Mouse (Mus musculus) stomach, embryonic 15.5 days (tissue): ENCODE measurements at regions not wholly inside any gene's neighbourhood (a gene's known extent, or its start where the extent isn't known, plus 50 kb on each side); places are given as distances from the start of the nearest gene placed in this dataset.

Experiments used
- ATAC-seq: fragments of 200-750 bp; cut with Nextera tagmentation; 2 replicates; pipeline ENCODE4 v1.8.0; 2017; ENCODE audit warnings: low read depth, moderate number of reproducible peaks, moderate TSS enrichment; ENCODE audit not compliant: insufficient read depth, low FRiP score
- H3K27ac ChIP-seq: fragments of 300-500 bp; sonication (generic); 2 replicates; pipeline ENCODE4 v1.5.1; 2015; ENCODE audit warnings: mild to moderate bottlenecking, inconsistent platforms
- H3K27me3 ChIP-seq: fragments of 300-500 bp; sonication (generic); replicated peaks from 2 replicates; pipeline ENCODE4 v1.6.1; 2015; ENCODE audit warnings: inconsistent platforms
- H3K36me3 ChIP-seq: fragments of 300-500 bp; sonication (generic); 2 replicates; pipeline ENCODE4 v1.6.1; 2015; ENCODE audit warnings: inconsistent platforms
- H3K4me1 ChIP-seq: fragments of 300-500 bp; sonication (generic); 2 replicates; pipeline ENCODE4 v1.6.1; 2015; ENCODE audit warnings: inconsistent platforms
- H3K4me2 ChIP-seq: fragments of 300-500 bp; sonication (generic); 2 replicates; pipeline ENCODE4 v1.6.1; 2015; ENCODE audit warnings: mild to moderate bottlenecking, inconsistent platforms
- H3K4me3 ChIP-seq: fragments of 300-500 bp; sonication (generic); replicated peaks from 2 replicates; pipeline ENCODE4 v1.5.1; 2015; ENCODE audit warnings: inconsistent platforms
- H3K9ac ChIP-seq: fragments of 300-500 bp; sonication (generic); 2 replicates; pipeline ENCODE4 v1.6.1; 2015; ENCODE audit warnings: inconsistent platforms
- H3K9me3 ChIP-seq: fragments of 300-500 bp; sonication (generic); 2 replicates; pipeline ENCODE4 v1.6.1; 2016; ENCODE audit warnings: inconsistent platforms
- WGBS: fragments of 180-500 bp; shearing (Covaris S2); methylation state at CpG from one replicate; pipeline ENCODE4 v1.1.7; 2015; 5-methylcytosine and 5-hydroxymethylcytosine counted together

DNA sequence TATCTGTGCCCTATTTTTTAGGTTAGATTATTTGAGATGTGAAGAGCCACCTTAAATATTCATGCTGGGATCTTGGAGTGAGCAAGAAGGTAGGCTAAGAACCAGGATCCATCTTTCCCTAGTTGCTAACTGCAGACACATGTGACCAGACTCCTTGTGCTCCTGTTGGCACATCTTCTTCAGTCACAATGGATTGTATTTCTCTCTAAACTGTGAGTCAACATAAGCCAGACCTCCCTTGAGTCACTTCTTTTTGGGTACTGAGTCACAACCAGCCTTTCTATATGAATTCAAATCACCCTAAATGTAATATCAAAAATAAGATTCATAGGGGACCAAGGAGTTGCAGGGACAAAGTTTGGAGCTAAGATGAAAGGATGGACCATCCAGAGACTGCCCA, 217.9 kb downstream of the Lpin1 start:
- Histone ChIP-seq H3K4me2 (no peak overlapping the region), H3K36me3 (no peaks in the 10 kb centered on the region), H3K27me3 (no peaks in the 10 kb centered on the region), H3K9me3 (no peaks in the 10 kb centered on the region), H3K27ac (no peak overlapping the region), H3K4me3 (no peak overlapping the region), H3K9ac (no peak overlapping the region), H3K4me1 (no peaks in the 10 kb centered on the region)
- ATAC-seq, result no peak

DNA sequence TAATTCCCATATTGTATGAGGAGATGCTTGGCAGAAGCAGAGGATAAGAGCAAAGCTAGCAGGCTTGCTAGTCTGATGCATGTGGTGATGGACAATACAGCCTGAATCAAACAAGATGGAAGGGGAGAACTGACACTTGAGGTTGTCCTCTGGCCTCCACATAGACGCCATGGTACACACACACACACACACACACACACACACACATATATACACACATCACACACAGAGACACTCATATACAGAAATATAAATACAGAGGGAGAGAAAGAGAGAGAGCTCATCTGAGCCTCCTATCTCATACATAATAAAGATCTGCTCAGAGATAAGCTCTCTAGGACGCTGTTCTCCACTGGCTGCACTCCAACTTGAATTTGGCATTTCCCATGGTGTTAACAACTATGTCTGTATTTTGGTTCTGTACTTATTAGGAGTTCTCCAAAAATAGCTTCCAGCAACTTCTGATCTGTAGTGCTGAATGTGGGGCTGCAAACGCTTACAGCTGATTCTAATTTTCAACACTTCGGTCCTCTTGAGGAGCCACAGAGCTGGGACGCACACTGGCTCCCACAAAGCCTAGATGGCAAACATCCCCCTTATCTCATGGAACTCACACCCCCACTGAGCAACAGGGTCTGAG, 219.0 kb downstream of the Lpin1 start:
- no peaks in the 10 kb centered on the region for H3K9me3 ChIP-seq
- ATAC-seq, result no peak
- WGBS, result 58% methylated on average over 5 of the region's 5 CpGs
- H3K9ac ChIP-seq, result no peak overlapping the region
- H3K4me2 ChIP-seq, result no peak overlapping the region
- no peaks in the 10 kb centered on the region for H3K36me3 ChIP-seq
- H3K4me1 ChIP-seq, result no peaks in the 10 kb centered on the region
- H3K27me3 ChIP-seq, result no peaks in the 10 kb centered on the region
- H3K27ac ChIP-seq, result no peak overlapping the region
- H3K4me3 ChIP-seq, result no peak overlapping the region

DNA sequence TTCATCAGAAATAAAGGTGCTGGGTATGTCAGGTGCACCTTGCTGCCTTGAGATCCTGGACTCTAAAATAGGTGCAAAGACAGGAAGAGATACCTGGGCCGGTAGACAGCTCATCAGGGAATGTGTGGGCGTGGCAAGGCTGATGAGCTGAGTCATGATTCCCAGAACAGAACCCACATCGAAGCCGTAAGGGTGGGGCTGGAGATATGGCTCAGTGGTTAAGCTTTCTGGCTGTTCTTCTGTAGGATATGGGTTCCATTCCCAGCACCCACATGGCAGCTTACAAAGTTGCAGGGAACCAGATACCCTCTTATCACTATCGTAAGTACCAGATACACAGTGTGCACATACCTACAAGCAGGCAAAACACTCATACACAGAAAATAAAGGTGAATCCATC, 219.6 kb downstream of the Lpin1 start:
- no peaks in the 10 kb centered on the region for H3K36me3 ChIP-seq
- 80% methylated on average over 5 of the region's 5 CpGs for WGBS
- ATAC-seq, result no peak
- H3K4me3 ChIP-seq, result no peak overlapping the region
- H3K27ac ChIP-seq, result no peak overlapping the region
- no peaks in the 10 kb centered on the region for H3K4me1 ChIP-seq
- H3K9ac ChIP-seq, result no peak overlapping the region
- H3K27me3 ChIP-seq, result no peaks in the 10 kb centered on the region
- H3K4me2 ChIP-seq, result no peak overlapping the region
- H3K9me3 ChIP-seq, result no peaks in the 10 kb centered on the region

DNA sequence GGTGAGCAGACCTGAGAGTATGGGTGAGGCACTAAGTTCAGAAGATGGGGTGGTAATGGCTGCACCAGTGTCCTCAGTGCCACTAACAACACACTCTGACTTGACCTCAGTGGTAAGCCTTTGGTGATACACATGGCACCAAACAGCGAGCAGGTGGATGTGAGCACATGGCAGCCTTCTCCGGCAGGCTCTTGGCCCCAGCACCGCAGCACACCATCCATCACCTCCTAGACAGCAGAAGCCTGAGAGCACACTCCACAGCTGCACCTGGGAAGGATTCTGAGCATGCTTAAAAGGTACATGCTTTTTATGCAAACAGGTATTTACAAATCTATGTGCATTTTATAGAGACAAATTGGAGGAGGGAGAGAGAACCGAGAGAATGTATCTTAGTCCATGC, 223.7 kb downstream of the Lpin1 start:
- H3K4me3 ChIP-seq, result no peak overlapping the region
- no peak overlapping the region for H3K9ac ChIP-seq
- no peaks in the 10 kb centered on the region for H3K27me3 ChIP-seq
- ATAC-seq, result no peak
- H3K4me2 ChIP-seq, result no peak overlapping the region
- H3K9me3 ChIP-seq, result no peaks in the 10 kb centered on the region
- H3K27ac ChIP-seq, result no peak overlapping the region
- no peaks in the 10 kb centered on the region for H3K36me3 ChIP-seq
- H3K4me1 ChIP-seq, result no peaks in the 10 kb centered on the region
- 55% methylated on average over 4 of the region's 4 CpGs for WGBS

DNA sequence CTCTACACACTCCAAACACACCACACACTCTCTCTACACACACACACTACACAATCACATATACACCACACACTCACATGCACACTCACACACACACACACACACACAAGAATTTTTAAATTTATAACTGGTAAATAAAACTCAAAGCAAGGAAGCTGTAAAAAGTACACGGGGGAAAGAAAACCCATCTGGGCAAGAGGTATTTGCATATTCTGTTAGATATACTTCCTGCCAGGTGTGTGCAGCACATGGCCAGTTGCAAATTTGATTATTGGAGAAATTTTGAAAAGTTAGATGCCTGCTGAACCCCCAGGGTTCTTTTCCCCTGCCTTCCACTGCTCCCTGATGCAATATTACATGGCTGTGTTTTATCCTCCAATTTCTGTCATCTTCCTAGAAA, 226.4 kb downstream of the Lpin1 start:
- no peak overlapping the region for H3K27ac ChIP-seq
- no peak overlapping the region for H3K9ac ChIP-seq
- H3K27me3 ChIP-seq, result no peaks in the 10 kb centered on the region
- H3K4me2 ChIP-seq, result no peak overlapping the region
- no peak overlapping the region for H3K4me3 ChIP-seq
- no peaks in the 10 kb centered on the region for H3K9me3 ChIP-seq
- ATAC-seq, result no peak
- WGBS, result 61% methylated on average over 1 of the region's 1 CpGs
- H3K4me1 ChIP-seq, result no peaks in the 10 kb centered on the region
- H3K36me3 ChIP-seq, result no peaks in the 10 kb centered on the region

DNA sequence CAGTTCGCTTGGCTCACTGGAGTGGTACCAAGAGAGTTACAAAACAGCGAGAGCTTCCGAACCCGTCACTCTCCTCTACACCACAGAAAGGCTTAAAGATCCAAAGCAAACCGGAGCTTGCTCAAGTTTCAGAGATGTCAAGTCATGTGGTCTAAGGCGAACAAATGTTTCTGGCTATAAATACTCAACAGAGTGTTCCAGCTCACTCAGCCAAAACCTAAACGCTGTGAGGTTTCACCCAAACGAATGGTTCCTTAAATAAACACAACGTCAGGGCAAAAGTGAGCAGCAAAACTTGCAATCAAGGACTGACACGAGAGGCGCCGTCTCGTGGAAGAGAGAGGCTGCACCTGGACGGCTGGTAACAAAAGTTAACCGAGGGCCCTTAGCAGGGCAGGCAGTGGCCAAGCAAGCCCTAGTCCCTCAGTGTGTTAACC, 227.2 kb downstream of the Lpin1 start:
- no peaks in the 10 kb centered on the region for H3K4me1 ChIP-seq
- H3K27me3 ChIP-seq, result no peaks in the 10 kb centered on the region
- peak overlapping the region; percentile 26; the same call in 1 of the 2 replicates for H3K27ac ChIP-seq
- 33% methylated on average over 15 of the region's 15 CpGs for WGBS
- no peaks in the 10 kb centered on the region for H3K36me3 ChIP-seq
- no peak overlapping the region for H3K4me2 ChIP-seq
- H3K4me3 ChIP-seq, result no peak overlapping the region
- H3K9ac ChIP-seq, result no peak overlapping the region
- no peaks in the 10 kb centered on the region for H3K9me3 ChIP-seq
- no peak for ATAC-seq

DNA sequence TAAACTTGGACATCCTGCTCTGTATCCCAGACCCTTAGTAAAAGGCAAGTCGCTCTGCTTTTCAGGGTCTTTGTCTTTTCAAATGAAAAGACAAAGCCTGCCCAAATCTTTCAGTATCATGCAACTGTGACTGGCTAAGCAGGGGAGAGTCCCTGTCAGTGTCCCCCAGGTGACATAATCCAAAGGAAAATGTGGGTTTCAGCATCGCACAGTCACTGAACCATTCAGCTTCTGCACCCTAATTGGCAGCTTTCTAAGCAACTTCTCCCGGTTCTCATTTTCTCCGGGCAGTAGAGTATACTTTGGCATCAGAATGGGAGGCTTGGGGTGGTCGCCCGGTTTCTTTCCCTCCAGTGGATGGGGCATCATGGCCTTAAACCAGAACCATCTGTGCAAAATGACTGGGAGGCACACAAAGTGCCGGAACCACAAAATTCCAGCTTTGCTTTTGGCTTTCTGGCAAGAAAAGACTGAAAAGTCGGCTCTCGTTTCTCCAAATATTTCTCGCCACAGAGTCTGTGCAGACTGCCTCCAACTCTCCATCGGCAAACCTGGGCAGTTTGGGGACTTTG, 228.3 kb downstream of the Lpin1 start:
- no peak overlapping the region for H3K9ac ChIP-seq
- no peak overlapping the region for H3K27ac ChIP-seq
- H3K9me3 ChIP-seq, result no peaks in the 10 kb centered on the region
- H3K4me1 ChIP-seq, result no peaks in the 10 kb centered on the region
- ATAC-seq, result no peak
- no peak overlapping the region for H3K4me2 ChIP-seq
- H3K36me3 ChIP-seq, result no peaks in the 10 kb centered on the region
- no peak overlapping the region for H3K4me3 ChIP-seq
- no peaks in the 10 kb centered on the region for H3K27me3 ChIP-seq
- 82% methylated on average over 11 of the region's 11 CpGs for WGBS

DNA sequence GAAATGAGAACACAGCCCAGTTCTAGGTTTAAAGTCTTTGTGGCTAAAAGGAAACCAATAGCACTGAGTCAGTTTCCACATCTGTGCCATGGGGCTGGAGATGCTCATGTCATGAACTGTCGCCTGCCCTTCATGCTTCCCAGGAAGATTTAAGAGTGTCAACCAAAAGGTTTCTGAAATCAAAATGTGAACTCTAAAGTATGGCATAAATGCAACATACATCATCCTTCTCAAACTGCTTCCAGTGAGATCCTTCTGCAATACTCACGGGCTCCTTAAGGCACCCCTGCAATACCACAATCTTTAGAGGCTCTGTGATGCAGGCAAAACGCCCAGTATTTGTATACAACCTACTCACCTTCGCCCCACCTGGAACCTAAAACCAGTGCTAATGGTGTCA, 229.7 kb downstream of the Lpin1 start:
- WGBS, result 58% methylated on average over 4 of the region's 4 CpGs
- Histone ChIP-seq H3K36me3 (no peaks in the 10 kb centered on the region), H3K4me1 (no peaks in the 10 kb centered on the region), H3K9me3 (no peaks in the 10 kb centered on the region), H3K4me3 (no peak overlapping the region), H3K27ac (no peak overlapping the region), H3K9ac (no peak overlapping the region), H3K27me3 (no peaks in the 10 kb centered on the region), H3K4me2 (no peak overlapping the region)
- no peak for ATAC-seq

DNA sequence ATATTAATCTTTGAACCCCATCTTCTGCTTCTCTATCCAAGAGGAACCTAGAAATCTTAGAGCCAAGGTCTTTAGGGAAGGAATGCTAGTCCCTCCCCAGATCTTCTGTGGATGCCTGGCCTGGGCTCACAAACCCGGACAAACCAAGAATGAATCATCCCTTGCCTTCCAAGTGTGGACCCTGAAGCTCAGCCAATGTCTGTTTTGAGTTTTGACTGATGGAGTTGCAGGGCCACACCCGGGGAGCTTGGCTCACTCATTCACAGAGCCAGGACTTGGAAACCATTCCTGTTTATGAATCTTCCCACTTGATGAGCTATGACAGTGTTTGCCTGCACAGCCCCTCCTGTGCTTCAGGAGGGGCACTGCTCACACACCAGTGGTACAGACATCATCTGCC, 230.4 kb downstream of the Lpin1 start:
- ATAC-seq, result no peak
- Histone ChIP-seq H3K9me3 (no peaks in the 10 kb centered on the region), H3K4me1 (no peaks in the 10 kb centered on the region), H3K36me3 (no peaks in the 10 kb centered on the region), H3K27me3 (no peaks in the 10 kb centered on the region), H3K4me2 (no peak overlapping the region), H3K9ac (no peak overlapping the region), H3K27ac (no peak overlapping the region), H3K4me3 (no peak overlapping the region)
- WGBS, result 52% methylated on average over 2 of the region's 2 CpGs

DNA sequence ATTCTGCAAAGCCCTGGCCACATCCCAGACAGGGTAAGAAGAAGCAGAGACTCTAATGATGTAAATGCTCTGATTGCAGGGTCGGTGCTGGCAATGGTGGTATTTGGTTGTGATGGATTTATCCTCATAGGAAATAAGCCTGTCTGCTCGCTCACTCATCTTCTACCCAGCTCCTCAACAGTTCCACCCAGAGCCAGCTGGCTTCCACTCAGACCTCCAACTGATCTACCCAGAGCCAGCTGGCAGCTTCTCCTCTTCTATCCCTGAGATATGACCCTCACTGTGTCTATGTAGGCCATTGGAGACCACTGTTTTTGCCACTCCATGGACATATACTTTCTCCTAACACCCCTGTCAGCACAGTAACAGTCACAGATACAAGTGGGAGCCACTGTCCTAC, 231.4 kb downstream of the Lpin1 start:
- 57% methylated on average over 2 of the region's 2 CpGs for WGBS
- no peak overlapping the region for H3K27ac ChIP-seq
- no peaks in the 10 kb centered on the region for H3K27me3 ChIP-seq
- H3K4me1 ChIP-seq, result no peaks in the 10 kb centered on the region
- ATAC-seq, result no peak
- no peak overlapping the region for H3K4me3 ChIP-seq
- no peak overlapping the region for H3K4me2 ChIP-seq
- H3K9me3 ChIP-seq, result no peaks in the 10 kb centered on the region
- H3K36me3 ChIP-seq, result no peaks in the 10 kb centered on the region
- H3K9ac ChIP-seq, result no peak overlapping the region

DNA sequence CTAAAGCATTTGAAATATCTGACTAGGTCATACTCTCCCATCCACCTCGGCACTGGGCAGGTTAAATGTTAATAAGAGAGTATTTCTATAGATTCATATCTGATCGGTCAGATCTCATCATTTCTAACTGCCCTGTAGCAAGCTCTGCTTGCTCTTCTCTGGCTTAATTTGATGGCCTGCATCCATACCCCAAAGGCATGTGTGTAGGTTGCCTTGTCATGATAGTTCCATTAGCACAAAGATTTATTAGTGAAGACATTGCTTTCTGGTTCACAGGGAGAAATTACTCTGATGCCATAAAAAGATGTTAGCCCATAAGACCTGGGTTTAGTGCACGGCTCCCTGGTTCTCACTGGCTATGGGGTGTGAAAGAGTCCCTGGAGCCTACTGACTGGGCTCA, 232.3 kb downstream of the Lpin1 start:
- Histone ChIP-seq H3K27ac (no peak overlapping the region), H3K27me3 (no peaks in the 10 kb centered on the region), H3K4me2 (no peak overlapping the region), H3K9me3 (no peaks in the 10 kb centered on the region), H3K9ac (no peak overlapping the region), H3K4me1 (no peaks in the 10 kb centered on the region), H3K4me3 (no peak overlapping the region), H3K36me3 (no peaks in the 10 kb centered on the region)
- WGBS, result 84% methylated on average over 3 of the region's 3 CpGs
- ATAC-seq, result no peak

DNA sequence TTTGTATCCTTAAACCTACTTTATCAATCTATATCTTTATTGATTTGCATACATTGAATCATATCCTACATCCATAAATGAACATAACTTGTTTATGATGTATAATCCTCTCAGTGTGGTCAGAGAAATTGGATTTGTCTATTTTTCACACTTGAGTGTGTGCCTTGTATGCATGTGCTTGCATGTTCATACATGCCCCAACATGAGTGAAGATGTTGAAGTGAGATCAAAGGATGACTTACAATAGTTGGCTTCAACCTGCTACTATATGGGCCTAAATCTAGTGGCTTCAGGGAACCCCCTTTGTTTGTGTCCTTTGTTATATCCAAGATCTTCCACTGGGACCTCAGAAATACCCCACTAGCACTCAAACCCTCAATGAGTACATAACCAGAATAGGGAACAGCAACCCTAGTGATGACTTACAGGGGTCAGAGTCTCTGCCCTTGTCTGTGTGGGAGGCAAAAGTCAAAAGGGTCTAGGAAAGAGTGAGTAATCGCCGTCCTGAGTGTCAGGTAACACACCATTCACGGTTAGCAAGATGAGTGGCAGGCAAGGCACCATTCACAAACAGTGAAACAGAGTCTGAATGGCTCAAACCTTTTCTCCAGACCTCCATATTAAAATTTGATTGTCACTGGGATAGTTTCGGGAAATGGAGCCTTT, 236.3 kb downstream of the Lpin1 start:
- Histone ChIP-seq H3K4me2 (no peak overlapping the region), H3K4me3 (no peak overlapping the region), H3K27me3 (no peaks in the 10 kb centered on the region), H3K27ac (no peak overlapping the region), H3K36me3 (no peaks in the 10 kb centered on the region), H3K9me3 (no peaks in the 10 kb centered on the region), H3K4me1 (no peaks in the 10 kb centered on the region), H3K9ac (no peak overlapping the region)
- no peak for ATAC-seq
- WGBS, result 70% methylated on average over 4 of the region's 4 CpGs
